Mouse (Mus musculus): ENCODE results near the gene Thap11. TPM values are rescaled to one million over a fixed set of nuclear protein-coding genes. Genes with fewer than 3 reads are reported as not detected.
A peak's percentile ranks its signal among the peaks of the same experiment; 100 is the strongest.

The Thap11 gene
- total and polyA plus RNA-seq, 3 experiments = 21.3 to 42.6 (median 31.9) TPM

DNA sequence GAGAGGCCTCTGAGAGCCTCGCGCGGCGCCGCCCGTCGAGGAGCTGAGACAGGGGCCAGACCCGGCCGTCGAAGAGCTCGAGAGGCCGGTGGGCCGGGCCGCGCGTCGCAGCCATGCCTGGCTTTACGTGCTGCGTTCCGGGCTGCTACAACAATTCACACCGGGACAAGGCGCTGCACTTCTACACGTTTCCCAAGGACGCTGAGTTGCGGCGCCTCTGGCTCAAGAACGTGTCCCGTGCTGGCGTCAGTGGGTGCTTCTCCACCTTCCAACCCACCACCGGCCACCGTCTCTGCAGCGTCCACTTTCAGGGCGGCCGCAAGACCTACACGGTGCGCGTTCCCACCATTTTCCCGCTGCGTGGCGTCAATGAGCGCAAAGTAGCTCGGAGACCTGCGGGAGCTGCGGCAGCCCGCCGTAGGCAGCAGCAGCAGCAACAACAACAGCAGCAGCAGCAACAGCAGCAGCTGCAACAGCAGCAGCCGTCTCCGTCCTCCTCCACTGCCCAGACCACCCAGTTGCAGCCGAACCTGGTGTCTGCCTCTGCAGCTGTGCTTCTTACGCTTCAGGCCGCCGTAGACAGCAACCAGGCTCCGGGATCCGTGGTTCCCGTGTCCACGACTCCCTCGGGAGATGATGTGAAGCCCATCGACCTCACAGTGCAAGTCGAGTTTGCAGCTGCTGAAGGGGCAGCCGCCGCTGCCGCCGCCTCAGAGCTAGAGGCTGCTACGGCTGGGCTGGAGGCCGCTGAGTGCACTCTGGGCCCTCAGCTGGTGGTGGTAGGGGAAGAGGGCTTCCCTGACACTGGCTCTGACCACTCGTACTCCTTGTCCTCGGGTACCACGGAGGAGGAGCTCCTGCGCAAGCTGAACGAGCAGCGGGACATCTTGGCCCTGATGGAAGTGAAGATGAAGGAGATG, 576 bp downstream of the Thap11 start:
- H3K4me2 ChIP-seq (ENCODE audit: insufficient read depth, low read depth, poor library complexity, severe bottlenecking) = peak overlapping the region; percentile 65
- H3K4me1 ChIP-seq (ENCODE audit: control insufficient read depth in 1 of 2, insufficient read depth in 2 of 2) = peaks cover 10 to 50% of the 10 kb centered on the region in 2 experiments; a peak in 3 of 4 replicates
- in situ Hi-C loops (cut with MboI; ENCODE audit: low pct_ligation_motif_present, low pct_unique_long_range_greater_than_20kb, low sequenced_read_pairs) (no loop called here), dilution Hi-C loops (cut with MboI; ENCODE audit: extremely low pct_ligation_motif_present, extremely low pct_unique_long_range_greater_than_20kb, low sequenced_read_pairs) (no loop called here)
- peak overlapping the region; percentile 76 to 91 (median 80) for H3K4me3 ChIP-seq (replicated peaks in 1 of 3; ENCODE audit: low read depth in 2 of 3, low read length in 2 of 3, poor library complexity in 1 of 3)
- H3K27me3 ChIP-seq (replicated peaks) = no peaks in the 10 kb centered on the region
- H3K36me3 ChIP-seq (replicated peaks in 1 of 2; ENCODE audit: control insufficient read depth in 1 of 2, insufficient read depth in 1 of 2, low read length in 1 of 2) = peaks cover 0 to 6% of the 10 kb centered on the region in 2 experiments
- peak; percentile 18 for DNase-seq (ENCODE audit: extremely low read depth)
- TF ChIP-seq USF1 (IDR thresholded peaks at IDR 0.05; ENCODE audit: low read depth, low read length) (no peak), ZKSCAN1 (IDR thresholded peaks at IDR 0.05; ENCODE audit: borderline replicate concordance, low read depth, low read length) (no peak), PAX5 (IDR thresholded peaks at IDR 0.05; ENCODE audit: low read length) (no peak), MAFK (IDR thresholded peaks at IDR 0.05; ENCODE audit: insufficient replicate concordance, low read length) (no peak), EP300 (IDR thresholded peaks at IDR 0.05; ENCODE audit: low read length) (no peak), MXI1 (IDR thresholded peaks at IDR 0.05; ENCODE audit: low read depth, low read length) (peak; percentile 34; the same call in 1 of the 2 replicates), POLR2AphosphoS2 (IDR thresholded peaks at IDR 0.05; ENCODE audit: low read depth, low read length) (no peak), MAZ (IDR thresholded peaks at IDR 0.05; ENCODE audit: low read depth, low read length) (no peak), UBTF (IDR thresholded peaks at IDR 0.05; ENCODE audit: low read depth, low read length) (peak; percentile 44), USF2 (conservative IDR thresholded peaks at IDR 0.05; ENCODE audit: low read depth, low read length) (no peak)
- H3K27ac ChIP-seq (ENCODE audit: insufficient read depth, low read depth) = peak overlapping the region; percentile 5
- H3K9ac ChIP-seq (ENCODE audit: insufficient read depth, low read depth) = peak overlapping the region; percentile 83
- H3K79me2 ChIP-seq (replicated peaks; ENCODE audit: control insufficient read depth, extremely low read depth, insufficient read depth, poor library complexity, severe bottlenecking) = peaks cover 40% of the 10 kb centered on the region
- H3K9me3 ChIP-seq (replicated peaks; ENCODE audit: low read length) = no peaks in the 10 kb centered on the region

DNA sequence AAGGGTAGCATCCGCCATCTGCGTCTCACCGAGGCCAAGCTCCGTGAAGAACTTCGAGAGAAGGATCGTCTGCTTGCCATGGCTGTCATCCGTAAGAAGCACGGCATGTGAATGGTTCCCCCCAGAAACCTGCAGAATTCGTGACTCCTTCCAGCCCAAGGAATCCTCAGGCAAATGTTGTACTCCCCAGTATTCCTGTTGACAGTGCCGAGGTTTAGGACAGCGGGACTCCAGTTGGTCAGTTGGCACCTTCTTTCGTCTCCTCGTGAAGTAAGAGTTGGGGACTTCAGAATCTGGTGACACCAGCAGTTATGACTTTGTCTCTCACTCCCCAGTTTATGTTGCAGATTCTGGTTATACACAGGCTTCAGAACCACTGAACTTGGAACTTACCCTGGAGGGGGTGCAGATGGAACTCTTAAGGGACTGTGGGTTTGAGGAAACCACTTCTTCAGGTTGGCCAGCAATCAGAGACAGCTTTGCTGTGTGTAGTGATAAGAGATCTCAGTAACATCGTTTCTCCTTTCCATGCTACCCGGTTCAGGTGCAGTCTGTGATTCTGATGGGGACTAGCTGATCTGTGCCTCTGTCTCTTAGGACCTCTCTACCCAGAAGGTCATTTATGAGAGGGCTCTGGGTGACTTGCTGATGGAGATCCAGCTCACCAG, 1.4 kb downstream of the Thap11 start:
- TF ChIP-seq MXI1 (IDR thresholded peaks at IDR 0.05; ENCODE audit: low read depth, low read length) (peak; percentile 5; the same call in 1 of the 2 replicates), TBP (conservative IDR thresholded peaks at IDR 0.05; ENCODE audit: low read depth, low read length) (no peak)
- Histone ChIP-seq H3K4me2 (ENCODE audit: insufficient read depth, low read depth, poor library complexity, severe bottlenecking) (peak overlapping the region; percentile 65), H3K36me3 (replicated peaks in 1 of 2; ENCODE audit: control insufficient read depth in 1 of 2, insufficient read depth in 1 of 2, low read length in 1 of 2) (peaks cover 0 to 6% of the 10 kb centered on the region in 2 experiments), H3K9ac (ENCODE audit: insufficient read depth, low read depth) (peak overlapping the region; percentile 83), H3K4me1 (ENCODE audit: control insufficient read depth in 1 of 2, insufficient read depth in 2 of 2) (peaks cover 10 to 47% of the 10 kb centered on the region in 2 experiments; a peak in 3 of 4 replicates), H3K27ac (ENCODE audit: insufficient read depth, low read depth) (peak overlapping the region; percentile 5; the same call in 1 of the 2 replicates), H3K9me3 (replicated peaks; ENCODE audit: low read length) (no peaks in the 10 kb centered on the region), H3K4me3 (replicated peaks in 1 of 3; ENCODE audit: low read depth in 2 of 3, low read length in 2 of 3, poor library complexity in 1 of 3) (peak overlapping the region; percentile 76 to 91 (median 80)), H3K27me3 (replicated peaks) (no peaks in the 10 kb centered on the region), H3K79me2 (replicated peaks; ENCODE audit: control insufficient read depth, extremely low read depth, insufficient read depth, poor library complexity, severe bottlenecking) (peaks cover 47% of the 10 kb centered on the region)
- dilution Hi-C loops (cut with MboI; ENCODE audit: extremely low pct_ligation_motif_present, extremely low pct_unique_long_range_greater_than_20kb, low sequenced_read_pairs) = no loop called here
- no peak for DNase-seq (ENCODE audit: extremely low read depth)
- in situ Hi-C loops (cut with MboI; ENCODE audit: low pct_ligation_motif_present, low pct_unique_long_range_greater_than_20kb, low sequenced_read_pairs) = no loop called here
